Mouse (Mus musculus): ENCODE data around the gene Sox5.
A peak's percentile ranks its signal among the peaks of the same experiment; 100 is the strongest.

Gene Sox5

GRCm38 (mm10) chr6:144105645-144106044 is 676.1 kb downstream of the Sox5 start:
- DNase-seq (ENCODE audit: low read depth) = no peak

GRCm38 (mm10) chr6:144103612-144104011 is 678.2 kb downstream of the Sox5 start:
- no peak for DNase-seq (ENCODE audit: low read depth)

GRCm38 (mm10) chr6:144100852-144101251 is 680.9 kb downstream of the Sox5 start:
- peak; percentile 7 for DNase-seq (ENCODE audit: low read depth)

GRCm38 (mm10) chr6:144098119-144098518 is 683.7 kb downstream of the Sox5 start:
- DNase-seq (ENCODE audit: low read depth) = no peak

GRCm38 (mm10) chr6:144088256-144088655 is 693.5 kb downstream of the Sox5 start:
- no peak for DNase-seq (ENCODE audit: low read depth)

GRCm38 (mm10) chr6:144086096-144086810 is 695.5 kb downstream of the Sox5 start:
- DNase-seq (ENCODE audit: low read depth) = no peak

GRCm38 (mm10) chr6:144082297-144082696 is 699.5 kb downstream of the Sox5 start:
- no peak for DNase-seq (ENCODE audit: low read depth)

GRCm38 (mm10) chr6:144077826-144078225 is 704.0 kb downstream of the Sox5 start:
- DNase-seq (ENCODE audit: low read depth) = no peak

GRCm38 (mm10) chr6:144076376-144076775 is 705.4 kb downstream of the Sox5 start:
- DNase-seq (ENCODE audit: low read depth) = no peak

GRCm38 (mm10) chr6:144075327-144075941 is 706.3 kb downstream of the Sox5 start:
- no peak for DNase-seq (ENCODE audit: low read depth)

GRCm38 (mm10) chr6:144074826-144075225 is 707.0 kb downstream of the Sox5 start:
- no peak for DNase-seq (ENCODE audit: low read depth)

GRCm38 (mm10) chr6:144070461-144070860 is 711.3 kb downstream of the Sox5 start:
- no peak for DNase-seq (ENCODE audit: low read depth)

GRCm38 (mm10) chr6:144067491-144067890 is 714.3 kb downstream of the Sox5 start:
- DNase-seq (ENCODE audit: low read depth) = no peak

GRCm38 (mm10) chr6:144062428-144062827 is 719.3 kb downstream of the Sox5 start:
- DNase-seq (ENCODE audit: low read depth) = no peak

GRCm38 (mm10) chr6:144061814-144062213 is 720.0 kb downstream of the Sox5 start:
- DNase-seq (ENCODE audit: low read depth) = no peak

- no peak for DNase-seq (ENCODE audit: low read depth)
These were observed 724.6 kb downstream of the Sox5 start for GRCm38 (mm10) chr6:144057098-144057632.

GRCm38 (mm10) chr6:144056252-144057097 is 725.3 kb downstream of the Sox5 start:
- DNase-seq (ENCODE audit: low read depth) = no peak

- DNase-seq (ENCODE audit: low read depth) = no peak
These were observed 729.3 kb downstream of the Sox5 start for GRCm38 (mm10) chr6:144052487-144052886.

GRCm38 (mm10) chr6:144051316-144051715 is 730.5 kb downstream of the Sox5 start:
- DNase-seq (ENCODE audit: low read depth) = no peak

- no peak for DNase-seq (ENCODE audit: low read depth)
These were observed 733.4 kb downstream of the Sox5 start for GRCm38 (mm10) chr6:144048201-144048924.

GRCm38 (mm10) chr6:144045503-144045902 is 736.3 kb downstream of the Sox5 start:
- DNase-seq (ENCODE audit: low read depth) = no peak

- no peak for DNase-seq (ENCODE audit: low read depth)
These were observed 737.4 kb downstream of the Sox5 start for GRCm38 (mm10) chr6:144044381-144044780.

All from naive thymus-derived CD4-positive, alpha-beta T cell, adult 2 months (primary cell).